Mouse (Mus musculus) urinary bladder, adult 2 months (tissue): ENCODE results near the gene Tlnrd1. TPM values are rescaled to one million over a fixed set of nuclear protein-coding genes. Genes with fewer than 3 reads are reported as not detected.
A peak's percentile ranks its signal among the peaks of the same experiment; 100 is the strongest.

ENCODE experiments used
- DNase-seq: peaks from one replicate; pipeline ENCODE4 v3.0.0; 2022; ENCODE audit warnings: low spot score
- polyA plus RNA-seq: library from polyadenylated mRNA; depleted of rRNA; stranded (reverse); fragments of >200 nt; gene quantifications from 2 replicates; pipeline ENCODE4 v1.2.3, GENCODE M21; 2012

The Tlnrd1 gene
- polyA plus RNA-seq, 1 experiment, result 11.6 TPM

DNA sequence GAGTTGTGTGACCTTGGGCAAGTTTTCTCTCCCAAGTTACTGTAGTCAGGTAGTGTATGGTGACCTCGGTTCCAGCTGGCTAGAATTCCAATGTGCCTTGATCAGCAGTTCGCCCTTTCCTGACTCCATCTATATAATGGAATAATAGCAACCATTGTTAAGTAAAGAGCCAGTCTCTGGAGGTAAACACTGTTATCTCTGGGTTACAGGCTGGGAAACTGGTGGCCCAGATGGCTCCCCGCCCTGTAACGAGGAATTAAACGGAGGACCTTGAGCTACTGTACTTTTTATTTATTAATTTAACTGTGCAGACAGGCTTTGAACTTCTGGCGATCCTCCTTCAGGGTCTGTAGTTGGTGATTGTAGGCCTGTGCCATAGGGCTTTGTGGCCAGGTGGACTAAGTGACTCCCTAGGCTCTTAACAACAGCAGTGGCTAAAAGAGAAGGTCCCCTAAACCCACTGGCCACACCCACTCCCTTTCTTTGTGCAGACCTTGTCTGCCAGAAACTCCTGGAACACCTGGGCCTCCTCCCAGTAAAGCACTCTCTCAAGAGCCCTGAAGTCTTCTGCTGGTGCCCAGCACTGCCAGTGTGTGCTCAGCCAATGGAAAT is 922 bp upstream of the Tlnrd1 start:
- DNase-seq, result no peak

DNA sequence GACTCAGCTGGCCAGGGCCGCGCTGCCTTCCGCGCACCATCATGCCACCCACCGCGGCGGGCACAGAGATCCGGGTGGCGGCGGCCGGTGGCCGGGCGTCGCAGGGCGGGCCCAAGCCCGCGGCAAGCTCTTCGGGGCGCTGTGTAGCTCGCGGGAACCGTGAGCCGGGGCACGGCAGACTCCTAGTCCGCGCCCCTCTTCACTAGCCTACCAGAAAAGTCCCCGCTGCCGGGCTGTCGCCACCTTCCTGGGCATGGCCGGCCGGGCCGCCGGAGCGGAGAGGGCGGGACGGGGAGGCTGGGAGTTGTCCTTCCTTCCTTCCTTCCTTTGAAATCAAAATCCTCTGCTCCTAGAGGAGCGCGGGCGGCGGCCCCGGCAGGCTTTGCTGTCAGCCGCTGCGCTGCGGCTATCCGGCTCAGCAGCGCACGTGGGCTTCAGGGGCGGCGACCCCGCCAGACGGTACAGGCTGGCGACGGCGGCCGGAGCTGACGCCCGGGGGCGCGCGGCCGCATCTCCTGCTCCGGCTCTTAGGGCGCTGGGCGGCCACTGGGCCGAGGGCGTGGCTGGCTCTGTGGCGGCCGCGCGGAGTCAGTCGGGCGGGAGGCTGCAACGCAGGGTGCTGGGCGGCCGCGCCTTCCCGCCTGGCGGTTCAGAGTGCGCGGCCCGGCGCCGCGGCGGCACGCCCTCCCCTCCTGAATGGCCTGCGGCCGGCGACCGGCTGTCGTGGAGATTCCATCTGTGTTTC is 657 bp downstream of the Tlnrd1 start:
- DNase-seq, result peak; percentile 72

DNA sequence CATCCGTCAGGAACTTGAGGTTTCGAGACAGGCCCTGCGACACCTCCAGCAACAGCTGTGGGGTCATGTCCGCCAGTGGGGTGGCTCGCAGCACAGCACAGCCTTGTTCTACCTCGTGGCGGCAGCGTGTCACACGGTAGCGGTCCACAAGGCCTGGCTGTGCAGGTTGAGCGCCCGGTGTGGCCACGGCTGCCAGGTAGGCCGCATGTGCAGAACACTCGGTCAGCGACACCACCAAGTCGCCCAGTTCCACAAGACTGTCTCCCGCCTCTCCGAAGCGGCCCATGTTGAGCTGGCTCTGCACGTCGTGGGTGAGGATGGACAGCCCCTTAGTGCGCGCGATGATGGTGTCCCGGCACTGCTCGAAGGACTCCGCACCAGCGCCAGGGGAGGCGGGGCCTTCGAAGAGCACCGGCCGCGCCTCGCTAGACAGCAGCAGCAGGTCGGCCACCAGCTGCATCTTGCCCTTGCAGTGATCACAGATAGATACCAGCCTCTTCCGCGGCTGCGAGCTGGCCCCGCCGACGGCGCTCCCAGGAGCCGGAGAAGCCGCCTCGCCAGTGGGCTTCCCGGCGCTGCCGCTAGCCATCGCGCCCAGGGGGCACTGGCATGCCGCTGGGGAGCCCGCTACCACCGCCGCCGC is 1.4 kb downstream of the Tlnrd1 start:
- no peak for DNase-seq

DNA sequence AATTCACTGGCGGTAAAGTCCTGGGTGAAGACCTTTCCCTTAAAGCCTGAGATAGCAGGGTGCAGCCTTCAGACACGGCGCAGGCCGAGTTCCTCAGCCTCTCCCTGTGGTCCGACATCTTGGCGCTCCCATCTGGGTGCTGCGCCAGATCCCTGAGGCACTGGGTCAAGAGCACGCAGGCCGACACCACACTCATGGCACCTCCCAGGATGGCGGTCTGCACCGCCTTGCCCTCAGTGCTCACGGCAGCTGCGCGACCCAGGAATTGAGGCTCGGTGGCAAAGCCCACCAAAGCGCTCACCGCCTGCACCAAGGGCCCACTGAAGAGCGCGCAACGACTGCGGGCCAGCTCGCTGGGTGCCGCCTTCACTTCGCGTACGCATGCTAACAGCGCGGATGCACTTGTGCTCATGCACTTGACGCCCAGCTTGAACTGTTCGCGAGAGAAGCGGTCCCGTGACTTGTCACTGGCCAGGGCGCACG is 1.9 kb downstream of the Tlnrd1 start:
- DNase-seq, result peak; percentile 26

DNA sequence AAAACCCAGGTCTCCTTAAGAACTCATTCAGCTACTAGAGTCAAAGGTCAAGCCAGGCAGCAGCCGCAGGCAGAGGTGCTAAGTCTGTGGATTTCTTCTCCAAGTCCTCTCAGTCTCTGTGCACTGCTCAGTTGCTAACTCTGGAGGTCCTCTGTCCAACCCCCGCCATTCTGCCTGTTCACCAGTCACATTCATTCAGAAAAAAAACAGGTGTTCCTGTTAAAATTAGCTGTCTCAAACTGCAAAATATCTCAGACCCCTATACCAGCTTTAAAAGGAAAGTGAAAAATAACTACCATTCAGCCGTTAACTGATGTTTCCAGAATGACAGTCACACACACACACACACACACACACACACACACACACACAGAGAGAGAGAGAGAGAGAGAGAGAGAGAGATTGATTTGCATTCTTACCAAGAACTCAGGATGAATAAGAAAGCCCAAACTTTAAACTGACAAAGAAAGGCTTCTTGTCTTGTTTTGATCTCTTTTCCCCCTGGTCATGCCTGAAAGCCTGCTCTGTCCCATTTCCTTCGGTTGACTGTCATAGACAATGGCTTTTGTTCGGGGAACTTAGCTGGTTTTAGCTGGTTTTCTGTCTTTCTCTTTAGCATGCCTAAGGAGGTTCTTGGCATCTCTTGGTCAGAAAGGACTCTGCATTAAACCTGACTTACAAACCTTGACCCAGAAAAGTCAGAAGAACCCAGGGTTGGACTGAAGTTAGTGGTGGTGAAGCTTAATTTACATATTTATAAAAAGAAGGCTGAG is 5.2 kb downstream of the Tlnrd1 start:
- no peak for DNase-seq

DNA sequence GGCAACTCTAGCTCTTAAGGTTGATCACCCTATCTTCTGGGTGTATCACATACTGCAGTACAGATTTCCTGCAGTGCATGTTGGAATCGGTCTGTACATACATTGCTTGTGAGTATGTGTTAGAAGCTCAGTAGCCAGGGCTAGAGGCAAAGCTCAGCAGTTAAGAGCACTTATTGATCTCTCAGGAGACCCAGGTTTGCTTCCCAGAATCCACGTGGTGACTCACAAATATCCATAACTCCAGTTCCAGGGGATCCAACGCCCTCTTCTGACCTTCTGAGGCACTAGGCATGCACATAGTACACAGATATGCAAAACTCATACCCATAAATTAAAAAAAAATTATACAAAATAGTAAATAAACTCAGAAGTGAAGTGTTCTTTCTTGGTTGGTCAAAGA is 7.0 kb downstream of the Tlnrd1 start:
- no peak for DNase-seq

DNA sequence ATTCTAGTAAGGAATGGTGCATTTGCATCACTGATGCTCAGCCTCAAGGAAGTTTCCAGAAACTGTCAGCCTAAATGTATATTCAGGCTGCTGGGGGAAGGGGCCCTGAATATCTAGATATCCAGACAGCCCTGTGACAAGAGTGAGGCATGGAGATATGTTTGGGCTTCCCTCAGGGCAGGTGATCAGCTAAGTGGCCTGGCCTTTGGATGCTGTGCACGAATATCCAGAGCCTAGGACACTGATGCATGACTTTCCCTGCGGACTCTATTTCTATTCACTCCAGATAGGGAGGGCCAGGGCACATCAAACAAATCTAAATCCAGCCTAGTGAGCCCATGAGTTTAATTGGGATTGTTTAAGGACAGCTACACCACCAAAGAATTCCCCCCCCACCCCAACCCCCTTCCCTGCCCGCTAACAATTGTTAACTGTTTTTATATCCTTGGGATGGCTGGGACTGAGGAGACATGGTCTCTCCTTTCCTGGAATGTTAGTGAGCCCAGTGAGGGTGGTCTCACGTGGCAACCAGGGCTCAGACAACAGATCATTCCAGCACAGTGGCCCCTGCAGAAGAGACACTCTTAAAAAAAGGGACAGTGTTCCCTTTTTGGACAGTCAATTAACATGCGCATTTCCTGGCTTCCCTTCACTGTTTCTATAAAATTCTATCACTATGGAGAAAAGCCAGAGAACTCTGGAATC is 14.1 kb downstream of the Tlnrd1 start:
- no peak for DNase-seq

DNA sequence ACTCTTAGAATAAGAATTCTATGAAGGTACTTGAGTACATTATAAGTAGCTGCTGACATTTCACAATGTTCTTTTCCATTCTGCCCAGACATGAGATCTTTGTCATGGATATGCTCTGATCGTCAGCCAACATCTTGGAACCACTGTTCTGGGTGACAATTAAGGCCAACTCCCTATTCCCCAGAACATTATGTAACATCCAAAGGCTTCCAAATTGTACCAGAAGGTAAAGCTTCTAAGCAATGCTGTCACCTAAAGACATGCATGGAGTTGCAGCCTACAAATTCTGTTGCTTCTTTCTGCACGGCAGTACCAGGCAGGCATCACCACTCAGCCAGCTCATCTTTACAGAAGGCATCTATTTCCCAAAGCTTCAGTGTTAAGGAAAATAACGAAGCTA is 15.9 kb downstream of the Tlnrd1 start:
- DNase-seq, result no peak

DNA sequence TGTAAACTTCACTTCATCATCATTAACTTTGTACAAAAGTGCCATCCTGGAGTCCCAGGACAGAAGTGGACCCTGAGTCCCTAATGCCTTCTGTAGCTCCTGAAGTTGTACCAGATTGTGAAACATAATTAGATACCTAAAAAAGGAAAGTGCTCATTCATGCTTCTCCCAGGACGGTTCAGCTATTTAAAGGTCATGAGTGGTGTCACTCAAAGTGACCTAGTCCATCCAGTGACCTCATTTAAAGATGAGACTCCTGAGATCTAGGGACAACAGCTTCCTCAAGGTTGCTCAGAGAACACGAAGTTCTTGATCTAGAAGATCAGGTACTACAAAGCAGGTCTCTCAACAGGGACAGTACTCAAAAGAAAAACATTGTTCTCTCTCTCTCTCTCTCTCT is 20.6 kb downstream of the Tlnrd1 start:
- no peak for DNase-seq

DNA sequence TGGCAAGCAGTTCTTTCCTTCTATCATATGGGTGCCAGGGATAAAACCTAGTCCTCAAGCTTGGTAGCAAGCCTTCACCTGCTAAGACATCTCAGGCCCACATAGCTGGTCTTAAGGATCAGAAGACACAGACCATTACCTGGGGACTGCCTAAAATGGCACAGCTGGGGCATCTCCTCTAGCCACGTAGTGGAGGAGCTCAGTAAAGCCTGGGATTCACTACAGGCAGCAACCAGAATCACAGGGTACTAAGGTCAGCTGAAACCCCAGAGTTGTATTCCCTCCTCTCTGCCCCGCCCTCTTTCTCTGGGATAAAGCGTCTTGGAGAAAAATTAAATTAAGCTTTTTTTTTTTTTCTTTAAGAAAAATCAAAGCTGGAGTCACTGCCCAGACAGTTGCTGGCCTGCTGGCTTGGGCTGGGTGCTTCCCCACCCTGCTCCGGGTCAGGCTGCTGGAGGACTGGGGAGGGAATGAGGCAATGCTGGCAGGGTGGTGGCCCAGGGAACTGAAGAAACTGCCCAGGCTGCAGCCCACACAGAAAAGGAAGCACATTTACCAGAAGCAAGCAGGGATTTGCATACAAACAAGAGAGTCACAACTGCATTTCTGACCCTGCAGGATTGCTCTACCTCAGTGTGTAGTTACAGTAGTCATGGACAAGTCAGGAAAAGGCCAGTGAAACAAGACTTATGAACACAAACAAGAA is 24.6 kb downstream of the Tlnrd1 start:
- no peak for DNase-seq

DNA sequence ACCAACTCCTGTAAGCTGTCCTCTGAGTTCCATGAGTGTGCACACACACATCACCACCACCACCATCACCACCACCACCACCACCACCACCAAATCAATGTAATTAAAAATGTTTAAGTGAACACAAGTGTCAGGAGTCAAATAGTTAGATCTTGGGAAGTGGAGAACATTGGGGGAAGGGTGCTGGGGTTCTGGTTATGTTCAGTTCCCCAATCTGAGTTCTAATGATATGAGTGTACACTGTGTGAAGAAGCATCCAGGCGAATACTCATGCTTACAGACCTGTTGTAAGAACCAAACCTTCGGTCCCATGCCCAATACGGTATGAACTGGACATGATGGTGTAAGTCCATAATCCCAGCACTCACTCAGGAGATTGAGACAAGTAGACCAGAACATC is 26.2 kb downstream of the Tlnrd1 start:
- no peak for DNase-seq

DNA sequence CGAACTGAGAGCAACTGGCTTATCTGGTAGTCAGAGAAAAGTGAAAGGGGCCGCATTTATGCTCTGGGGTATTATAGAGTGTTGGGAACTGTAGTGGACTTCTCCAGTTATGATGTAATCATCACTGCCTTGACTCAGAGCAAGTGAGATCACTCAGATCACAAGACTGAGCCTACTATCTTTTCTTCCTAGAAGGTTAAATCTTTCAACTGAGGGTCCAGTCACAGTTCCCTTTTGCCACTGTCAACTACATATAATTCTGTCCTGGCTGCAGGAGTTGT is 27.0 kb downstream of the Tlnrd1 start:
- no peak for DNase-seq

DNA sequence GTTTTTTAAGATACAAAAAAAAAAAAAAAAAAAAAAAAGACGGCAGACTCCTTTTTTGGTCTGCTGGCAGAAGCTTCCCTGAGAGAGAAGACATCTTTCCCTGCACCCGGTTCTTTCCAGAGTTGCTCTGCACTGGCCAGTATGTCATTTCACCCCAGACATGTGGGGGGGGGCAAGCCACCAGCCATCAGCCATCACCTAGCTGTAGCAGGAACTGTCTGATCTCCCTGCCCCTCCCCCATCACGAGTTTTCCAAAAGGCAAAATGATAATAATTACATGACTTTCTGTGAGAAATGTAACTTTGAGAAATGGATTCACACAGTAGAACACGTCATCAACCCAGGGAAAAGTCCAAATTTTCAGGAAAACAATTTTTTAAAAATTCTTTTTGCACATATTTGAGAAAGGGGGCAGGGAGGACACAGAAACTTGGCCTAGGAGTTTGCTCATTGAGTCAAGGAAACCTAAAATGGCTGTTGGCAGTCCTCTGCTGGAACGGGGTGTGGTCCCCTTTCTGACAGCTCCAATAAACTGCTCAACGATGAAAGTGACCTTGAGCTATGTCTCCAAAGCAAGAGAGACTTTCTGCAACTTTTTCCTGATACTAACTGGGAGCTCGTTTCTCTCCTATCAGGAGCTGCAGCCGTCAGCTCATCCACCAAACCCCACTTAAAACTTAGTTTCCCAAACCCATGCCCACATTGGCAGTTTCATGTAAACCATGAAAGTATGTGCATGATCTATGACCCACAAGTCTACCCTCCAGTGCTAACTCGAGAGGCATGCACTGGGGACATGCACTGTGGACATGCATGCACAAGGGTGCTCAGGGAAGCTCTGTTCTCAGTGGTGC is 27.5 kb downstream of the Tlnrd1 start:
- no peak for DNase-seq

DNA sequence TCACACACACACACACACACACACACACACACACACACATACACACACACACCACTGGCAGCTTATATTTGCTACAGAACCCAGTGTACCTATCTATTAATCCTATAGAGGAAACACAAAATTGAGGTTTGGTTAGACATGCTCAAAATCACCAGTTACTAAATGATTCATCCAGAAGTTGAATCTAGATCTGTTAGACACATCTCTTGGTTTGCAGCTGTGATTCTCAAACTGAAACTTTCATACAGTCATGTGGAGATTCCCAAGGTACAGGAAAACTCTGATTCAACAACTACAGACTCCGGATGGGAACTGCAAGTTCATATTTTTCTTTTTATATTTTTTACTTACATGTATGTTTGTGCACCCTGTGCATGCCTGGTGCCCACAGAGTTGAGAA is 28.9 kb downstream of the Tlnrd1 start:
- DNase-seq, result no peak

DNA sequence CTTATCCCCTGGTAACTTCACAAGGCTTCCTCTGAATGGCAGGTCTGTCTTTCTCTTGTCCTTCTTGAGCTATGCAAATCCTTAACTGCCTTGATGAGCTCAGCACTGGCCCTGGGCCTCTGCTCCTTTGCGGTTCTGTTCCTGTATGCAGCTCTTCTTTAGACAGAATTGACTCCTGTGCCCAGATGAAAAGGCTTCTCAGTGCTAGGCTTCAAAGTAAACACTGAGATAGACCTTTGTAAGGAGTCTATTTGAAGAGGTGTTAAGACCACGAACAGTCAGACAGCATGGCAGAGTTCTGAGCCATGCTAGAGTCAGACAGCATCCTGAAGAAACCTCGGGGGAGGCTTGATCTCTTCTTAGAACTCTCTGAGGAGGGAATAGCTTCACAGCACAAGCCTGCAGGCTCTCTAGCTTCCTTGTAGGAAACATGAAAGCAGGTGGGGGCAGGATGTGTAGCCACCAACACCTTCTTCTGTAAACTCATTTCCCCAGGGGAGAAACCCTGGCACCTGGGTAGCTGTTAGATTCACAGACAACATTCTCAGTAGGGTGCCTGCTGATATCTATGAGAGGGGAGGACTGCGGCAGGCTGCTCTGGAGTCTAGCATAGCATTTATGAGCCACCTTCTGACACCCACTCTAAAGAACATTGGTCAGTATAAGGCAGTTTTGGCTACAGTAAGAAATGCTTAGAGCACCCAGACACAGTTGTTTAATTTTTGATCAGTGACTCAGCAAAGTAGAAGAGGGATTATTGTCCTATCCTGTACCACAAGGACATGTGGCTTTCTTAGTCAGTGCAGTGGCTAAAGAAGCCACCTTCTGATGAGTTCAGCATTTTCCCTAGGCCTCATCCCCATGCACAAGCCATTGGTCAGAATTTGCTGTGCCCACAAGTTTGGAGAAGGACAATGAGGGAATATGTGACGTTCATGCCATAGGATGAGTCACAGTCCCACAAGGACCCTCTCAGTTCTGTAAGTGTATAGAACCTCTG is 31.4 kb downstream of the Tlnrd1 start:
- no peak for DNase-seq

DNA sequence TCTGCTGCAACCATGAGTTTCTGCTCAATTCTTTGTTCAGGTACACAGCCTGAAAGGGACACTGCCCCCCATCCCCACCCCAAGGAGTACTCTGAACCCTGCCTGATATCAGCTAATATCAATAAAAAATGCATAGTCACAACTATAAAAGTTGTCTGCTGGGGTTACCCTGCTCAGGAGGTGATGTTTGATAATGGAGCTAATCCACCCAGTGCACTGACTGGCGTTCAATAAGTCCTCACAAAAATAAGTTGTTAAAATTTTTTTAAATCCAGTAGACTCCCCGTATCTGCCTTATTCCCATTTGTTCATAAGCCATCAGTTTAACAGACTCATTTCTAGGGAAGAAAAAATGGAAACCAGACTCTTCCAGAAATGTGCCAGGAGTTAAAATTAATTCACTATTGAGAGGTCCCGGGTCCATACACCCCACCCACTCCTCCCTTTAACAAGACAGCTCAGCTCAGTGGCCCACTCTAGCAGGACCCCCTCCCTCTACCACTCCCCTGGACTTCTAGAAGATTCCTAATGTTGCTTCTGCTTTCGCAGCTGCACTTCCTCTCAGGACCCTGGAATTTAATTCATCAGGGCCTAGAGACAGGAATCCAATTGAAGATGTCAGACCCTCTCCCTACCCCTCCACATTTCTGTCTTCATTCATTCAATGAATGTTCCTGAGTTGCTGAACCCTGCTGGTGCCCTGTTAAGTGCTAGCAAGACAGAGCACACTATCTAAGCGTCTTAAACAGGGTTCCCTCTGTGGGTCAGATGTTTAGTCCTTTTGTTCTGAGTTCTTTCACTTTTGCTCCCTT is 32.3 kb downstream of the Tlnrd1 start:
- no peak for DNase-seq

DNA sequence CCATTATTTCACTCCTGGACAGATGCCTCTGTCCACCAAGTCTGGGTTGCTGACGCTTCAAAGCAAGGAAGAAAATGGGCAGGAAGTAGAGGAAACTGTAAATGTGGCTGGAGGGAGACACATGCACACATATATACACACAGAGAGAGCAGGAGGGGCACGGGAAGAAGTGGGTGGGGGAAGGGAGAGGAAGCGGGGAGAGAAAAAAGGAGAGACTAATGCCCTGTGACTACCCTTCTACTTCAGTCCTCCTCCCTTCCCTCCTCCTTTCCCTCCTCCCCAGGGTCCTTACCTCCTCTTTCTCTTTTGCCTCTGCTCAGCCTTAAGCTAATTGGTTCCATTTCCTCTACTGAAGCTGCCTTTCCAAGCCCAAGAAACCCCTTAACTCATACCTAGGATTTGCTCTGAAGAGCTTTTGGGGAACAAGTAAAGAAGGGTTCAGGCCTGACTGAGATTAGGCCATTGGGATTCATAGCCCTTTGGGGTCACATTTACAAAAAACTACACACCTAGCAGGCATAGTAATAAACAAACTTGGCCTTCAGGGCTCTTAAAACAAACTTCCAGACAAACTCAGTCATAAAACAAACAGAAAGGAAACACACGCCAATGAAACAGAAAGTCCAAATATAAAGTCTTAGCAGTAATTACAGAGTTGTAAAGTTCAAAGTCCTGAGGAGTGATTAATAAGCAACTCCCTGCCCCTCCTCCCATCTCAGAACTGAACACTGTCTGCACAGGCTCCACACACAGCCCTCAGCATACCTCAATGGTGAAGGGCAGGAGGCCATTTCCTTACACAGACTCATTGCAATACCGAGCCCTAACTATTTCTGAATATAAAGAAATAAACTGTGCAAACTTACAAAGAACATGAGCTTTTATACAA is 36.7 kb downstream of the Tlnrd1 start:
- DNase-seq, result no peak
